ENCODE assay signal across 14 mouse cellular contexts in genomic region chr14:83008549-83008948, GRCm38 (mm10).
"Had no signal": no experiment of that assay in that cellular context is flagged by ENCODE, and none has a peak within 500 bp of the region (broad histone marks: within the 10 kb centered on the region; RNA-seq: fewer than 3 reads in every experiment).

No protein-coding gene starts in this region.

- H3K9ac ChIP-seq: kidney, embryonic 15.5 days; liver, embryonic 15.5 days; lung, embryonic 15.5 days; midbrain, embryonic 13.5 days; neural tube, embryonic 12.5 days had no signal

- H3K27ac ChIP-seq: kidney, embryonic 15.5 days; left cerebral cortex, adult 2 months; limb, embryonic 10.5 days; liver, embryonic 15.5 days; lung, embryonic 15.5 days; macrophage; midbrain, embryonic 13.5 days; neural tube, embryonic 12.5 days had no signal

- H3K27me3 ChIP-seq: kidney, embryonic 15.5 days; liver, embryonic 15.5 days; lung, embryonic 15.5 days; megakaryocyte, embryonic 14.5 days; midbrain, embryonic 13.5 days; neural tube, embryonic 12.5 days had no signal

- H3K4me2 ChIP-seq: kidney, embryonic 15.5 days; liver, embryonic 11.5 days; liver, embryonic 15.5 days; lung, embryonic 15.5 days; midbrain, embryonic 13.5 days; neural tube, embryonic 12.5 days had no signal

- ATAC-seq: midbrain, embryonic 13.5 days had no signal

- H3K4me1 ChIP-seq: kidney, embryonic 15.5 days; limb, embryonic 10.5 days; liver, embryonic 15.5 days; lung, embryonic 15.5 days; megakaryocyte, embryonic 14.5 days; midbrain, embryonic 13.5 days; neural tube, embryonic 12.5 days had no signal

- H3K9me3 ChIP-seq: kidney, embryonic 15.5 days; limb, embryonic 10.5 days; liver, embryonic 15.5 days; lung, embryonic 15.5 days; megakaryocyte, embryonic 14.5 days; midbrain, embryonic 13.5 days; neural tube, embryonic 12.5 days had no signal

- DNase-seq: kidney, postnatal 14 days; lung, postnatal 14 days; thymus, adult 18-20 months; thymus, postnatal 14 days had no signal

- H3K36me3 ChIP-seq: kidney, embryonic 15.5 days; limb, embryonic 10.5 days; liver, embryonic 15.5 days; lung, embryonic 15.5 days; midbrain, embryonic 13.5 days; neural tube, embryonic 12.5 days had no signal

- H3K4me3 ChIP-seq: kidney, embryonic 15.5 days; left cerebral cortex, adult 2 months; limb, embryonic 10.5 days; liver, embryonic 15.5 days; lung, embryonic 15.5 days; megakaryocyte, embryonic 14.5 days; midbrain, embryonic 13.5 days; neural tube, embryonic 12.5 days had no signal
